8 mouse cellular contexts compared by ENCODE assay signal in the genomic region with DNA sequence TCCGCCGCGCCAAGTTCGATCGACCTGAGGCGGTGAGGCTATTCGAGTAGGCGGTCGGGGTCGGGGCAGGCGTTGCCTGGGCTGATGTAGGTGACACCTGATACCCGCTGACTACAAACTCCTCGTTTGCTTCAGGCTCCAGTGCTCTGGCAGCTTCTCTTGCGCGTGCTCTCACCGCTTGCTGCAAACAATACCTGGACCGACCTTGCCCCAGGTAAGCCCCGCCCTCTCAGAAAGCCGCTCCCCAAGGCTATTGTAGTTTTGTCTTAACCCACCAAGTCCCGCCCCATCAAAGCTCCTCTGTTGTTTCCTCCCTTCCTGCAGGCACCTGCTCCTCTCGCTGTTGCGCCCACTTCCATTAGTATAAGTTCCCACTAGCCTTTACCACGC. TPM values are rescaled to one million over a fixed set of nuclear protein-coding genes. Genes with fewer than 3 reads are reported as not detected.
A peak's percentile ranks its signal among the peaks of the same experiment; 100 is the strongest.
DNase-seq lines count a peak whose midpoint lies in the region; ATAC-seq lines count a peak whose summit lies in the region.

No protein-coding gene starts in this region.

- 0 out of 2 replicates have a peak, but pooled peaks have one; percentile 1 for ATAC-seq in erythroblast, adult 5-6 weeks (replicated peaks; ENCODE audit: low FRiP score, poor library complexity, severe bottlenecking)
- ATAC-seq in limb, embryonic 15.5 days (ENCODE audit: insufficient number of reproducible peaks, low FRiP score, low TSS enrichment, low read depth) = no peak
- ATAC-seq in cerebellum, adult (ENCODE audit: insufficient number of reproducible peaks, low FRiP score, low TSS enrichment) = no peak

- H3K9me3 ChIP-seq in limb, embryonic 15.5 days = no peaks in the 10 kb centered on the region

- 1% methylated on average over 23 of the region's 23 CpGs for WGBS in limb, embryonic 15.5 days

- H3K4me2 ChIP-seq in limb, embryonic 15.5 days = peak overlapping the region; percentile 93

- H3K4me1 ChIP-seq in limb, embryonic 15.5 days = peaks cover 35% of the 10 kb centered on the region

- 0 out of 2 replicates have a peak overlapping the region, but pooled peaks have one; percentile 33 for H3K27ac ChIP-seq in limb, embryonic 15.5 days

- H3K27me3 ChIP-seq in limb, embryonic 15.5 days = peaks cover 10% of the 10 kb centered on the region; the same call in 1 of the 2 replicates

- peaks cover 5% of the 10 kb centered on the region for H3K36me3 ChIP-seq in limb, embryonic 15.5 days

- DNase-seq in ovary, adult 18-20 months (ENCODE audit: low spot score) = peak; percentile 30
- no peak for DNase-seq in ovary, postnatal 36 days (ENCODE audit: low spot score)
- DNase-seq in thymus, postnatal 14 days = peak; percentile 76
- no peak for DNase-seq in natural killer cell, adult 2 months (ENCODE audit: low spot score in 2 of 2)
- DNase-seq in adipocyte (ENCODE audit: low spot score) = no peak

- H3K9ac ChIP-seq in limb, embryonic 15.5 days = peak overlapping the region; percentile 46

- H3K4me3 ChIP-seq in limb, embryonic 15.5 days = peak overlapping the region; percentile 76

RNA-seq across cellular contexts. Expression of a gene that starts 0.3 kb away (rescaled TPM):
- 1.0 and 1.9 TPM in 2 replicates for total RNA-seq in erythroblast, adult 5-6 weeks (2015; ENCODE audit: low replicate concordance)
- 7.5 and 8.2 TPM in 2 replicates for total RNA-seq in erythroblast, adult 5-6 weeks (2017; ENCODE audit: low replicate concordance)
- 25.4 and 28.5 TPM in 2 replicates for polyA plus RNA-seq in limb, embryonic 15.5 days (2015; fragmentation: Nextera tagmentation; extraction: Ambion mirVana)

RNA-seq across cellular contexts. Expression of a gene that starts 10.4 kb away (rescaled TPM):
- 111 and 139 TPM in 2 replicates for total RNA-seq in erythroblast, adult 5-6 weeks (2015; ENCODE audit: low replicate concordance)
- total RNA-seq in erythroblast, adult 5-6 weeks (2017; ENCODE audit: low replicate concordance) = 75.3 and 179 TPM in 2 replicates
- polyA plus RNA-seq in limb, embryonic 15.5 days (2015; fragmentation: Nextera tagmentation; extraction: Ambion mirVana) = 560 and 613 TPM in 2 replicates

RNA-seq across cellular contexts. Expression of a gene that starts 16.5 kb away (rescaled TPM):
- 6.9 and 9.0 TPM in 2 replicates for total RNA-seq in erythroblast, adult 5-6 weeks (2015; ENCODE audit: low replicate concordance)
- total RNA-seq in erythroblast, adult 5-6 weeks (2017; ENCODE audit: low replicate concordance) = 3.6 and 3.9 TPM in 2 replicates
- 113 and 182 TPM in 2 replicates for polyA plus RNA-seq in limb, embryonic 15.5 days (2015; fragmentation: Nextera tagmentation; extraction: Ambion mirVana)

RNA-seq across cellular contexts. Expression of a gene that starts 29.2 kb away (rescaled TPM):
- not detected in 2 replicates for total RNA-seq in erythroblast, adult 5-6 weeks (2015; ENCODE audit: low replicate concordance)
- 1.0 TPM in 1 of 2 replicates, not detected in the other for total RNA-seq in erythroblast, adult 5-6 weeks (2017; ENCODE audit: low replicate concordance)
- 12.7 and 17.1 TPM in 2 replicates for polyA plus RNA-seq in limb, embryonic 15.5 days (2015; fragmentation: Nextera tagmentation; extraction: Ambion mirVana)

RNA-seq across cellular contexts. Expression of a gene that starts 58.5 kb away (rescaled TPM):
- total RNA-seq in erythroblast, adult 5-6 weeks (2015; ENCODE audit: low replicate concordance) = 14.8 and 15.0 TPM in 2 replicates
- total RNA-seq in erythroblast, adult 5-6 weeks (2017; ENCODE audit: low replicate concordance) = 8.5 and 13.6 TPM in 2 replicates
- 10.6 and 12.9 TPM in 2 replicates for polyA plus RNA-seq in limb, embryonic 15.5 days (2015; fragmentation: Nextera tagmentation; extraction: Ambion mirVana)

Comparison
In these comparisons a context has a peak if more than half of its experiments do, and no peak if none do; other contexts are left out.
1. DNase-seq: peak in ovary, adult 18-20 months (single experiment) and thymus, postnatal 14 days (single experiment); none in ovary, postnatal 36 days (single experiment), natural killer cell, adult 2 months (0 of 2) and adipocyte (single experiment).